Mouse (Mus musculus) heart, adult 8-10 months (tissue): ENCODE measurements around the gene Clec2h. TPM values are rescaled to one million over a fixed set of nuclear protein-coding genes. Genes with fewer than 3 reads are reported as not detected.

ENCODE experiments used
- total RNA-seq, 4 experiments: library from RNA; stranded (reverse); gene quantifications; 2 replicates each; pipeline ENCODE4 v1.2.4; 2022

Clec2h gene
- total RNA-seq, 4 experiments from 2014 or later, result 0.50 to 0.75 TPM; not detected in 2

Other genes with a start within 250 kb of the Clec2h start
- 10 to 100 TPM; 16.0 to 20.0 (median 16.9) TPM for gene Itfg2, start 237.5 kb upstream of the Clec2h start, total RNA-seq
- gene Fkbp4, start 223.7 kb upstream of the Clec2h start, total RNA-seq, result 100 to 1,000 TPM; 337 to 380 (median 365) TPM
- 1 to 10 TPM; 2.2 to 3.6 (median 2.7) TPM for gene Pzp, start 135.7 kb upstream of the Clec2h start, total RNA-seq
- under 1 TPM in 1 of 4 experiments, not detected in 3; 0.14 TPM for gene A2ml1, start 80.8 kb upstream of the Clec2h start, total RNA-seq
- not detected for gene Klrb1a, start 38.9 kb upstream of the Clec2h start, total RNA-seq
- not detected for gene Klrb1, start 60.7 kb downstream of the Clec2h start, total RNA-seq
- gene Klrb1c, start 126.8 kb downstream of the Clec2h start, total RNA-seq, result under 1 TPM in 3 of 4 experiments, not detected in 1; 0.14 to 0.32 (median 0.31) TPM
- not detected for gene Gm44511, start 163.9 kb downstream of the Clec2h start, total RNA-seq
- gene Klrb1b, start 163.9 kb downstream of the Clec2h start, total RNA-seq, result not detected
- under 1 TPM in 1 of 4 experiments, not detected in 3; 0.27 TPM for gene Clec2i, start 225.2 kb downstream of the Clec2h start, total RNA-seq
- under 1 TPM; 0.22 to 0.38 (median 0.25) TPM for gene BC035044, start 228.7 kb downstream of the Clec2h start, total RNA-seq